Mouse (Mus musculus) testis, adult 2 months (tissue): ENCODE results near the gene AK157302. TPM values are rescaled to one million over a fixed set of nuclear protein-coding genes. Genes with fewer than 3 reads are reported as not detected.
"Not testable (repeated sequence)": the region's sequence is repeated elsewhere in the genome, so short reads cannot be mapped to it uniquely, and the experiment has no call there.

Experiments used
- H3K27ac ChIP-seq: fragments of 200-500 bp; 2 replicates; pipeline ENCODE4 v1.5.1; 2012; ENCODE audit warnings: low read depth, low read length; ENCODE audit not compliant: control insufficient read depth, insufficient read depth
- H3K27me3 ChIP-seq: fragments of 200-500 bp; 2 replicates; pipeline ENCODE4 v1.6.1; 2012; ENCODE audit warnings: mild to moderate bottlenecking, low read length, moderate library complexity; ENCODE audit not compliant: control insufficient read depth, insufficient read depth
- H3K36me3 ChIP-seq: fragments of 200-500 bp; 2 replicates; pipeline ENCODE4 v1.6.1; 2012; ENCODE audit warnings: mild to moderate bottlenecking, low read length; ENCODE audit not compliant: control insufficient read depth, insufficient read depth
- H3K4me1 ChIP-seq: fragments of 200-500 bp; 2 replicates; pipeline ENCODE4 v1.6.1; 2012; ENCODE audit warnings: low read length; ENCODE audit not compliant: control insufficient read depth, insufficient read depth
- H3K4me3 ChIP-seq: fragments of 200-500 bp; 2 replicates; pipeline ENCODE4 v1.5.1; 2012; ENCODE audit warnings: low read depth, mild to moderate bottlenecking, low read length, moderate library complexity, mixed read lengths; ENCODE audit not compliant: control insufficient read depth
- CTCF ChIP-seq: fragments of 200-500 bp; IDR thresholded peaks from 2 replicates; pipeline ENCODE4 v1.5.1; 2012; ENCODE audit warnings: low read depth, mild to moderate bottlenecking, inconsistent platforms, low read length, moderate library complexity; ENCODE audit not compliant: control insufficient read depth, insufficient read depth, insufficient replicate concordance
- POLR2A ChIP-seq: fragments of 200-500 bp; IDR thresholded peaks from 2 replicates; pipeline ENCODE4 v1.6.1; 2012; ENCODE audit warnings: low read depth, mild to moderate bottlenecking, inconsistent platforms, low read length, moderate library complexity; ENCODE audit not compliant: control insufficient read depth
- polyA plus RNA-seq: library from polyadenylated mRNA; depleted of rRNA; stranded (reverse); fragments of >200 nt; gene quantifications from 2 replicates; pipeline ENCODE4 v1.2.3, GENCODE M21; 2012

The AK157302 gene
- polyA plus RNA-seq, 1 experiment = 3.2 TPM

DNA sequence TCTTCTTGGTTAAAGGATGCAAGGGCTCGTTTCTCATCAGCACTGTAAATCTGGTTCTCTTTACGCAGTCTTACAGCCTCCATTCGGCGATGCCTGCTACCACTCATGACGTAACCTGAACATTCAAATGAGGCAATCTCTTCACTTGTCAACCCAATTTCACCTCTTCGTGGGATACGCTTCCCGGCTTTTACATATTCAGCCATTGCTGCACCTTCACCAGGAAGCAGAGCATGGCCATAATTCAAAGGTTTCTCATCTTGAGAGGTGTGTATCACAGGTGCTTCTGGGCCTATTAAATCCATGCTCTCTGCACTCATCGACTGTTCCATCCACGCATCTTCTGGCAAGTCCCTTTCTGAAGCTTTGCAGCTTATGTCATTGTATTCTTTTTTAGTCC is 27.7 kb upstream of the AK157302 start:
- Histone ChIP-seq H3K36me3 (no peaks in the 10 kb centered on the region), H3K27me3 (no peaks in the 10 kb centered on the region), H3K27ac (no peak overlapping the region), H3K4me3 (peak overlapping the region; percentile 64), H3K4me1 (peaks cover 3% of the 10 kb centered on the region; the same call in 1 of the 2 replicates)
- TF ChIP-seq POLR2A (no peak), CTCF (no peak)

GRCm38 (mm10) chr13:21468061-21469019 is 26.7 kb upstream of the AK157302 start, which contains the start of gene Nkapl:
Gene Nkapl, minus strand, starts transcription at chr13:21468509.
- H3K27me3 ChIP-seq = no peaks in the 10 kb centered on the region
- H3K27ac ChIP-seq = peak within 1 kb of the TSS; percentile 97
- H3K4me3 ChIP-seq = peak within 1 kb of the TSS; percentile 96
- H3K36me3 ChIP-seq = no peaks in the 10 kb centered on the region
- TF ChIP-seq CTCF (no peak), POLR2A (peak; percentile 94)
- H3K4me1 ChIP-seq = peaks cover 3% of the 10 kb centered on the region; the same call in 1 of the 2 replicates

DNA sequence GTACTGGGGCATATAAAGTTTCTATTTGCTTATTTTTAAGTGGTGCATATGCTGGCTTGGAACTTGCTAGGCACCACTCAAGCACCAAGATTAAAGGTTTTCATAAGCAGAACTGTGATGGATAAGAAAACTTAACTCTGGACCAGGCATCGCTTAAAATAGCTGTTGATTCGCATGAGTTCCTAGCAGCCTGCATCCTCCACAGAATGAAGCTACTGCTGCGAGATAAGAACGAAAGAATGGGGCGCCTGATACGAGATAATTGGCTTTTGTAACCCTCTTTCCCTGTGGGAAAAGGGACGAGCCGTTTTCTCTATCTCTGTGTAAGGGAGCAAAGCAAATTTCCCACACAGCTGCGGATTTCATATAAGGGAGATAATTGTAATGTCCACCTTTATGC is 25.9 kb upstream of the AK157302 start:
- no peak for TF ChIP-seq POLR2A
- TF ChIP-seq CTCF = no peak
- no peak overlapping the region for H3K27ac ChIP-seq
- H3K27me3 ChIP-seq = no peaks in the 10 kb centered on the region

GRCm38 (mm10) chr13:21472427-21472826 is 22.6 kb upstream of the AK157302 start:
- Histone ChIP-seq H3K27ac (no peak overlapping the region), H3K36me3 (no peaks in the 10 kb centered on the region), H3K4me3 (no peak overlapping the region), H3K4me1 (no peaks in the 10 kb centered on the region; the same call in 1 of the 2 replicates), H3K27me3 (no peaks in the 10 kb centered on the region)
- no peak for TF ChIP-seq CTCF
- no peak for TF ChIP-seq POLR2A

More for the DNA sequence above, 25.9 kb upstream of the AK157302 start:
- no peaks in the 10 kb centered on the region for H3K36me3 ChIP-seq
- H3K4me3 ChIP-seq = no peak overlapping the region
- peaks cover 3% of the 10 kb centered on the region; the same call in 1 of the 2 replicates for H3K4me1 ChIP-seq

GRCm38 (mm10) chr13:21478759-21479670 is 16.0 kb upstream of the AK157302 start, which contains the start of the genes Zkscan4 and Gm10065:
Gene Zkscan4, plus strand, starts transcription at chr13:21478907.
Gene Gm10065, minus strand, starts transcription at chr13:21479441.
- peak within 1 kb of the TSS; percentile 75 for H3K27ac ChIP-seq
- not testable (repeated sequence) for H3K27me3 ChIP-seq, H3K4me1 ChIP-seq, H3K36me3 ChIP-seq
- peak within 1 kb of the TSS; percentile 83 for H3K4me3 ChIP-seq

DNA sequence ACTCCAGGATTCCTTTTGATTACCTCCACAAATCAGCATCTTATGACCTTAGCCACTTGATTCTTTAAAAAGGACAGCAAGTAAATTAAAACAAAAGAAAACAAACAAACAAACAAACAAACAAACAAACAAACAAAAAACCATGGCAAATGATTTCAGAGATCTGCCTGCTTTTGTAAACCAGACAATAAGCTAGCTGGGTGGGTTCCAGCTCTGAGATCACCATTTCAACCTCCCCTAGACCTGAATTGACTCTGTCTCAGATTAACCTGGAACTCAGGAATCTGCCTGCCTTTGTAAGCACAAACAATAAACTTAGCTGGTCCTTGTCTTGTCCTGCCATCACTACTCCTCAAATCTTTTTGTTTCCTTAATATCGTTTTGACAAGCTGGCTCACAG is 8.1 kb upstream of the AK157302 start:
- H3K27me3 ChIP-seq = no peaks in the 10 kb centered on the region
- H3K4me1 ChIP-seq = no peaks in the 10 kb centered on the region
- H3K27ac ChIP-seq = no peak overlapping the region
- no peaks in the 10 kb centered on the region for H3K36me3 ChIP-seq
- TF ChIP-seq POLR2A (no peak), CTCF (no peak)
- no peak overlapping the region for H3K4me3 ChIP-seq

DNA sequence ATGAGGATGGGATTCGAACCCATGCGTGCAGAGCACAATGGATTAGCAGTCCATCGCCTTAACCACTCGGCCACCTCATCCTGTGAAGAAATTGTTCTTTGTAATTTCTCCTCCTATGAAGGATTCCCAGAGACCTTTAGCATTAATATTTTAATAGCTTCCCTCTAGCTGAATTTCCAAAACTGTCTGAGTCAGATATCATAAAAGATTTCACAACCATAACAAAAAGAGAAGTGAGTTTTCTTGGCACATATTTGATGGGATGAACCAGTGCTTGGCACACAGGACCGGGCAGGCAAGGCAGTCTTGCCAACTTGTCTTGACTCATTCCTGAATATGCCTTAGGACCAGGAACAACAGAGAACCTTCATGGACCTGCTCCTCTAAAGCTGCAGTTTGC is 2.2 kb upstream of the AK157302 start:
- Histone ChIP-seq H3K4me1 (no peaks in the 10 kb centered on the region), H3K36me3 (no peaks in the 10 kb centered on the region), H3K4me3 (no peak overlapping the region), H3K27me3 (no peaks in the 10 kb centered on the region), H3K27ac (no peak overlapping the region)
- no peak for TF ChIP-seq POLR2A
- TF ChIP-seq CTCF = no peak

DNA sequence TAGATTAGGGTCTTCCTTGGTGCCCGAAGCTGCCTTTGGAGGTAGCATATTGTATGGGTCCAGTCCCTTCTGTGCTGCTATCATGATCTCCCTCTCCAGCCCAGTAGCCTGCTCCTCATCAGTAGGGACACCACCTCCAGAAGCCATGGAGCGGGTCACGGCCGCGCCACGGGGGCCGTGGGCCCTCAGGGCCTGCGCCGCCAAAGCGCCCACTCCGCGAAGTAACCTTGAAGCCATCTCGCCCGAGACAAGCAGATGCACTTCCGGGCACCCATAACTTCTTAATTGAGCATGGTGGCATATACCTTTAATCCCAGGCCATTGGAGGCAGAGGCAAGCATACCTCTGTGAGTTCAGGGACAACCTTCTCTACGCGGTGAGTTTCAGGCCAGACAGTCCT is 6.2 kb downstream of the AK157302 start, which contains the start of gene Gm11273:
TSS of gene Gm11273 (minus strand) at position 237 of the 400 bp plus-strand sequence.
- H3K36me3 ChIP-seq, H3K4me3 ChIP-seq, H3K27ac ChIP-seq: not testable (repeated sequence)

More for the DNA sequence above, 6.2 kb downstream of the AK157302 start, which contains the start of gene Gm11273:
- not testable (repeated sequence) for H3K27me3 ChIP-seq, H3K4me1 ChIP-seq
